14 mouse cellular contexts compared by ENCODE assay signal in genomic region chr4:87835191-87835590, GRCm38 (mm10).
"Had no signal": no experiment of that assay in that cellular context is flagged by ENCODE, and none has a peak within 500 bp of the region (broad histone marks: within the 10 kb centered on the region; RNA-seq: fewer than 3 reads in every experiment).

No protein-coding gene starts in this region.

- H3K9me3 ChIP-seq: kidney, embryonic 15.5 days; liver, embryonic 13.5 days; midbrain, embryonic 13.5 days; neural tube, embryonic 13.5 days had no signal

- H3K27ac ChIP-seq: liver, embryonic 13.5 days had no signal

- H3K4me2 ChIP-seq: kidney, embryonic 15.5 days; liver, embryonic 13.5 days; midbrain, embryonic 13.5 days; neural tube, embryonic 13.5 days had no signal

- H3K9ac ChIP-seq: kidney, embryonic 15.5 days; liver, embryonic 13.5 days; midbrain, embryonic 13.5 days; neural tube, embryonic 13.5 days had no signal

- H3K36me3 ChIP-seq: kidney, embryonic 15.5 days; liver, embryonic 13.5 days had no signal

- H3K27me3 ChIP-seq: kidney, embryonic 15.5 days; liver, embryonic 13.5 days; midbrain, embryonic 13.5 days; neural tube, embryonic 13.5 days had no signal

- DNase-seq: kidney, adult 2 months; kidney, postnatal 14 days; left cerebral cortex, postnatal 4 days; liver; liver, embryonic 13.5 days; lung, adult 18-20 months; right cerebral cortex, postnatal 4 days; spleen, adult 18-20 months; thymus, adult 18-20 months; thymus, postnatal 14 days had no signal

- H3K4me3 ChIP-seq: kidney, embryonic 15.5 days; liver, embryonic 13.5 days; midbrain, embryonic 13.5 days; myocyte; neural tube, embryonic 13.5 days had no signal
